Comparison of ENCODE assay signal across 9 mouse cellular contexts in genomic region chr12:57537791-57538587, GRCm38 (mm10). TPM values are rescaled to one million over a fixed set of nuclear protein-coding genes. Genes with fewer than 3 reads are reported as not detected.
DNase-seq lines count a peak whose midpoint lies in the region; ATAC-seq lines count a peak whose summit lies in the region.
"Had no signal": no experiment of that assay in that cellular context is flagged by ENCODE, and none has a peak within 500 bp of the region (broad histone marks: within the 10 kb centered on the region; RNA-seq: fewer than 3 reads in every experiment).

No protein-coding gene starts in this region.

- no peak overlapping the region for H3K27ac ChIP-seq in forebrain, embryonic 13.5 days
- H3K27ac ChIP-seq in liver, embryonic 11.5 days (ENCODE audit: low read depth, low read length), result peak overlapping the region; percentile 77; the same call in 1 of the 2 replicates
- H3K27ac ChIP-seq in stomach, embryonic 16.5 days (ENCODE audit: low read length), result peak overlapping the region; percentile 93

- under 1% methylated on average over 21 of the region's 21 CpGs for WGBS in forebrain, embryonic 13.5 days
- 3% methylated on average over 21 of the region's 21 CpGs for WGBS in liver, embryonic 11.5 days
- WGBS in stomach, embryonic 16.5 days, result 3% methylated on average over 21 of the region's 21 CpGs

- ATAC-seq in megakaryocyte, adult 5-6 weeks (ENCODE audit: poor library complexity, severe bottlenecking), result no peak
- ATAC-seq in forebrain, embryonic 13.5 days, result no peak
- no peak for ATAC-seq in liver, embryonic 11.5 days (replicated peaks; ENCODE audit: low FRiP score)
- ATAC-seq in stomach, embryonic 16.5 days (ENCODE audit: insufficient read depth, low FRiP score), result no peak
- ATAC-seq in inflammation-experienced regulatory T-cells, adult 6 months, result no peak

- no peak for DNase-seq in liver, embryonic 11.5 days (ENCODE audit: low spot score)
- DNase-seq in right cerebral cortex, adult 18-20 months, result no peak
- DNase-seq in B cell, adult 2 months, result no peak

- peaks cover 12% of the 10 kb centered on the region for H3K9me3 ChIP-seq in megakaryocyte, embryonic 14.5 days
- H3K9me3 ChIP-seq in forebrain, embryonic 13.5 days (replicated peaks), result no peaks in the 10 kb centered on the region
- no peaks in the 10 kb centered on the region for H3K9me3 ChIP-seq in liver, embryonic 11.5 days (ENCODE audit: control insufficient read depth, low read length)
- no peaks in the 10 kb centered on the region for H3K9me3 ChIP-seq in stomach, embryonic 16.5 days (replicated peaks; ENCODE audit: control insufficient read depth, low read length)

- H3K4me3 ChIP-seq in megakaryocyte, embryonic 14.5 days (replicated peaks), result peak overlapping the region; percentile 89
- peak overlapping the region; percentile 30 for H3K4me3 ChIP-seq in forebrain, embryonic 13.5 days
- H3K4me3 ChIP-seq in liver, embryonic 11.5 days (ENCODE audit: low read depth, low read length), result peak overlapping the region; percentile 39
- H3K4me3 ChIP-seq in stomach, embryonic 16.5 days (replicated peaks; ENCODE audit: low read length), result peak overlapping the region; percentile 39

- H3K27me3 ChIP-seq in megakaryocyte, embryonic 14.5 days (replicated peaks), result peaks cover 91% of the 10 kb centered on the region
- H3K27me3 ChIP-seq in forebrain, embryonic 13.5 days, result peaks cover 91% of the 10 kb centered on the region
- H3K27me3 ChIP-seq in liver, embryonic 11.5 days (replicated peaks; ENCODE audit: control insufficient read depth, insufficient read depth, low read length), result peaks cover 92% of the 10 kb centered on the region
- H3K27me3 ChIP-seq in stomach, embryonic 16.5 days (ENCODE audit: control insufficient read depth, insufficient read depth, low read length), result peaks cover 64% of the 10 kb centered on the region

- H3K36me3 ChIP-seq in megakaryocyte, embryonic 14.5 days (replicated peaks; ENCODE audit: low read length), result no peaks in the 10 kb centered on the region
- no peaks in the 10 kb centered on the region for H3K36me3 ChIP-seq in forebrain, embryonic 13.5 days (ENCODE audit: poor library complexity, severe bottlenecking)
- no peaks in the 10 kb centered on the region for H3K36me3 ChIP-seq in liver, embryonic 11.5 days (ENCODE audit: control insufficient read depth, insufficient read depth, low read length)
- no peaks in the 10 kb centered on the region for H3K36me3 ChIP-seq in stomach, embryonic 16.5 days (ENCODE audit: control insufficient read depth, insufficient read depth, low read length)

- peak overlapping the region; percentile 54 for H3K4me2 ChIP-seq in forebrain, embryonic 13.5 days
- H3K4me2 ChIP-seq in liver, embryonic 11.5 days, result peak overlapping the region; percentile 61
- peak overlapping the region; percentile 65 for H3K4me2 ChIP-seq in stomach, embryonic 16.5 days (ENCODE audit: low read depth, low read length)

- 0 out of 2 replicates have a peak overlapping the region, but pooled peaks have one; percentile 5 for H3K9ac ChIP-seq in forebrain, embryonic 13.5 days
- no peak overlapping the region; the same call in 1 of the 2 replicates for H3K9ac ChIP-seq in liver, embryonic 11.5 days (ENCODE audit: low read depth, low read length)
- peak overlapping the region; percentile 73 for H3K9ac ChIP-seq in stomach, embryonic 16.5 days (ENCODE audit: low read length)

- H3K4me1 ChIP-seq in megakaryocyte, embryonic 14.5 days, result peaks cover 30% of the 10 kb centered on the region
- peaks cover 27% of the 10 kb centered on the region for H3K4me1 ChIP-seq in forebrain, embryonic 13.5 days
- H3K4me1 ChIP-seq in liver, embryonic 11.5 days (replicated peaks; ENCODE audit: control insufficient read depth, insufficient read depth, low read length), result peaks cover 5% of the 10 kb centered on the region; the same call in 1 of the 2 replicates
- H3K4me1 ChIP-seq in stomach, embryonic 16.5 days (ENCODE audit: control insufficient read depth, insufficient read depth, low read length), result peaks cover 4% of the 10 kb centered on the region

RNA-seq across cellular contexts. Expression of gene Foxa1, which starts 8.7 kb away (rescaled TPM):
- not detected in 2 replicates for polyA plus RNA-seq in megakaryocyte, embryonic 14.5 days (2012; ENCODE audit: insufficient read depth, low replicate concordance)
- total RNA-seq in megakaryocyte, adult 5-6 weeks (2015), result not detected in 2 replicates
- total RNA-seq in megakaryocyte, adult 5-6 weeks (2017), result not detected in 2 replicates
- polyA plus RNA-seq in forebrain, embryonic 13.5 days (2015; fragmentation: Nextera tagmentation; extraction: Ambion mirVana), result 0.43 and 1.0 TPM in 2 replicates
- 3.4 and 3.5 TPM in 2 replicates for polyA plus RNA-seq in liver, embryonic 11.5 days (2014; fragmentation: Nextera tagmentation; extraction: Ambion mirVana)
- polyA plus RNA-seq in stomach, embryonic 16.5 days (2015; fragmentation: Nextera tagmentation; extraction: Ambion mirVana), result 9.8 and 10.0 TPM in 2 replicates
- not detected for polyA plus RNA-seq in inflammation-experienced regulatory T-cells, adult 6 months (2017; shearing (Covaris generic))
- total RNA-seq: gastrocnemius, postnatal 4 days had no signal

RNA-seq across cellular contexts. Expression of gene Ttc6, which starts 25.9 kb away (rescaled TPM):
- polyA plus RNA-seq in megakaryocyte, embryonic 14.5 days (2012; ENCODE audit: insufficient read depth, low replicate concordance), result not detected in 2 replicates
- not detected in 2 replicates for total RNA-seq in megakaryocyte, adult 5-6 weeks (2015)
- total RNA-seq in megakaryocyte, adult 5-6 weeks (2017), result not detected in 2 replicates
- polyA plus RNA-seq in forebrain, embryonic 13.5 days (2015; fragmentation: Nextera tagmentation; extraction: Ambion mirVana), result 0.14 and 0.50 TPM in 2 replicates
- 0.38 and 0.47 TPM in 2 replicates for polyA plus RNA-seq in liver, embryonic 11.5 days (2014; fragmentation: Nextera tagmentation; extraction: Ambion mirVana)
- 2.8 and 3.5 TPM in 2 replicates for polyA plus RNA-seq in stomach, embryonic 16.5 days (2015; fragmentation: Nextera tagmentation; extraction: Ambion mirVana)
- not detected for polyA plus RNA-seq in inflammation-experienced regulatory T-cells, adult 6 months (2017; shearing (Covaris generic))
- total RNA-seq: gastrocnemius, postnatal 4 days had no signal

Comparison
In these comparisons a context has a peak if more than half of its experiments do, and no peak if none do; other contexts are left out.
1. H3K4me3 ChIP-seq: peak in every context shown above with its lines; median percentile 89 in megakaryocyte, embryonic 14.5 days; 39 in liver, embryonic 11.5 days; 39 in stomach, embryonic 16.5 days; 30 in forebrain, embryonic 13.5 days.